Mouse (Mus musculus) embryonic facial prominence, embryonic 10.5 days (tissue): ENCODE data around the gene Ece1. TPM values are rescaled to one million over a fixed set of nuclear protein-coding genes. Genes with fewer than 3 reads are reported as not detected.

Source experiments
- DNase-seq: peaks from one replicate; pipeline ENCODE4 v3.0.0-alpha.2; 2017; ENCODE audit warnings: low spot score
- H3K27ac ChIP-seq: fragments of 300-500 bp; sonication (generic); replicated peaks from 2 replicates; pipeline ENCODE4 v1.5.1; 2016; ENCODE audit warnings: mild to moderate bottlenecking
- H3K27me3 ChIP-seq: fragments of 300-500 bp; sonication (generic); replicated peaks from 2 replicates; pipeline ENCODE4 v1.6.1; 2016; ENCODE audit warnings: low read depth, mild to moderate bottlenecking; ENCODE audit not compliant: poor library complexity, severe bottlenecking
- H3K36me3 ChIP-seq: fragments of 300-500 bp; sonication (generic); replicated peaks from 2 replicates; pipeline ENCODE4 v1.6.1; 2016; ENCODE audit warnings: mild to moderate bottlenecking, moderate library complexity
- H3K4me1 ChIP-seq: fragments of 300-500 bp; sonication (generic); 2 replicates; pipeline ENCODE4 v1.6.1; 2016
- H3K4me3 ChIP-seq: fragments of 300-500 bp; sonication (generic); 2 replicates; pipeline ENCODE4 v1.5.1; 2016; ENCODE audit warnings: mild to moderate bottlenecking, moderate library complexity
- H3K9me3 ChIP-seq: fragments of 300-500 bp; sonication (generic); 2 replicates; pipeline ENCODE4 v1.6.1; 2016; ENCODE audit warnings: mild to moderate bottlenecking
- WGBS: fragments of 180-500 bp; shearing (Covaris S2); methylation state at CpG from one replicate; pipeline ENCODE4 v1.1.7; 2016; 5-methylcytosine and 5-hydroxymethylcytosine counted together
- polyA plus RNA-seq: library from polyadenylated mRNA; unstranded; fragments of >200 nt; fragmentation: Nextera tagmentation; extraction: Ambion mirVana; gene quantifications from 2 replicates; pipeline ENCODE4 v1.2.1, GENCODE M21; 2016

Ece1 gene
- polyA plus RNA-seq, 1 experiment from 2014 or later = 46.6 TPM

GRCm38 (mm10) chr4:137926161-137926560 lies 64.1 kb downstream of the Ece1 start:
- H3K27ac ChIP-seq = no peak overlapping the region
- no peaks in the 10 kb centered on the region for H3K9me3 ChIP-seq
- no peak for DNase-seq
- peaks cover 73% of the 10 kb centered on the region for H3K36me3 ChIP-seq
- WGBS = 90% methylated on average over 14 of the region's 14 CpGs
- peaks cover 58% of the 10 kb centered on the region for H3K4me1 ChIP-seq
- H3K27me3 ChIP-seq = peaks cover 15% of the 10 kb centered on the region; the same call in 1 of the 2 replicates
- no peak overlapping the region for H3K4me3 ChIP-seq

- Histone ChIP-seq H3K27ac (0 out of 2 replicates have a peak overlapping the region, but pooled peaks have one; percentile 2), H3K4me3 (no peak overlapping the region), H3K27me3 (peaks cover 15% of the 10 kb centered on the region; the same call in 1 of the 2 replicates), H3K4me1 (peaks cover 58% of the 10 kb centered on the region), H3K9me3 (no peaks in the 10 kb centered on the region), H3K36me3 (peaks cover 65% of the 10 kb centered on the region)
- no peak for DNase-seq
- 86% methylated on average over 7 of the region's 7 CpGs for WGBS
Measured at GRCm38 (mm10) chr4:137927136-137927535, 65.1 kb downstream of the Ece1 start.

GRCm38 (mm10) chr4:137927741-137928535 lies 65.9 kb downstream of the Ece1 start:
- Histone ChIP-seq H3K36me3 (peaks cover 64% of the 10 kb centered on the region), H3K4me1 (peaks cover 62% of the 10 kb centered on the region), H3K9me3 (no peaks in the 10 kb centered on the region), H3K27ac (peak overlapping the region; percentile 63), H3K27me3 (peaks cover 15% of the 10 kb centered on the region; the same call in 1 of the 2 replicates), H3K4me3 (no peak overlapping the region)
- 90% methylated on average over 12 of the region's 12 CpGs for WGBS
- DNase-seq = no peak

- Histone ChIP-seq H3K27me3 (peaks cover 15% of the 10 kb centered on the region; the same call in 1 of the 2 replicates), H3K9me3 (no peaks in the 10 kb centered on the region), H3K4me3 (no peak overlapping the region), H3K4me1 (peaks cover 62% of the 10 kb centered on the region), H3K36me3 (peaks cover 62% of the 10 kb centered on the region), H3K27ac (peak overlapping the region; percentile 88)
- no peak for DNase-seq
- 92% methylated on average over 1 of the region's 1 CpGs for WGBS
Measured at GRCm38 (mm10) chr4:137928813-137929212, 66.8 kb downstream of the Ece1 start.

GRCm38 (mm10) chr4:137929341-137930016 lies 67.4 kb downstream of the Ece1 start:
- WGBS = 73% methylated on average over 15 of the region's 15 CpGs
- peaks cover 15% of the 10 kb centered on the region; the same call in 1 of the 2 replicates for H3K27me3 ChIP-seq
- H3K9me3 ChIP-seq = peaks cover 3% of the 10 kb centered on the region; the same call in 1 of the 2 replicates
- H3K36me3 ChIP-seq = peaks cover 62% of the 10 kb centered on the region
- no peak overlapping the region for H3K4me3 ChIP-seq
- H3K4me1 ChIP-seq = peaks cover 62% of the 10 kb centered on the region
- DNase-seq = peak; percentile 32
- peak overlapping the region; percentile 88 for H3K27ac ChIP-seq

- peaks cover 7% of the 10 kb centered on the region; the same call in 1 of the 2 replicates for H3K9me3 ChIP-seq
- peaks cover 72% of the 10 kb centered on the region for H3K36me3 ChIP-seq
- peak overlapping the region; percentile 33; the same call in 1 of the 2 replicates for H3K4me3 ChIP-seq
- H3K27ac ChIP-seq = peak overlapping the region; percentile 88
- H3K4me1 ChIP-seq = peaks cover 62% of the 10 kb centered on the region
- WGBS = 27% methylated on average over 9 of the region's 9 CpGs
- peaks cover 15% of the 10 kb centered on the region; the same call in 1 of the 2 replicates for H3K27me3 ChIP-seq
- DNase-seq = no peak
Measured at GRCm38 (mm10) chr4:137930500-137931008, 68.5 kb downstream of the Ece1 start.

- H3K4me1 ChIP-seq = peaks cover 62% of the 10 kb centered on the region
- H3K27ac ChIP-seq = peak overlapping the region; percentile 88
- peaks cover 7% of the 10 kb centered on the region; the same call in 1 of the 2 replicates for H3K9me3 ChIP-seq
- H3K36me3 ChIP-seq = peaks cover 74% of the 10 kb centered on the region
- peaks cover 15% of the 10 kb centered on the region; the same call in 1 of the 2 replicates for H3K27me3 ChIP-seq
- 27% methylated on average over 18 of the region's 18 CpGs for WGBS
- DNase-seq = peak; percentile 84
- peak overlapping the region; percentile 33; the same call in 1 of the 2 replicates for H3K4me3 ChIP-seq
Measured at GRCm38 (mm10) chr4:137931009-137931757, 69.1 kb downstream of the Ece1 start.

- peaks cover 54% of the 10 kb centered on the region for H3K4me1 ChIP-seq
- H3K36me3 ChIP-seq = peaks cover 75% of the 10 kb centered on the region
- H3K9me3 ChIP-seq = peaks cover 7% of the 10 kb centered on the region; the same call in 1 of the 2 replicates
- H3K27ac ChIP-seq = peak overlapping the region; percentile 11
- H3K27me3 ChIP-seq = peaks cover 15% of the 10 kb centered on the region; the same call in 1 of the 2 replicates
- 72% methylated on average over 6 of the region's 6 CpGs for WGBS
- H3K4me3 ChIP-seq = no peak overlapping the region
- DNase-seq = no peak
Measured at GRCm38 (mm10) chr4:137932554-137933178, 70.6 kb downstream of the Ece1 start.

GRCm38 (mm10) chr4:137933328-137933727 lies 71.3 kb downstream of the Ece1 start:
- 81% methylated on average over 5 of the region's 5 CpGs for WGBS
- no peak for DNase-seq
- Histone ChIP-seq H3K9me3 (peaks cover 7% of the 10 kb centered on the region; the same call in 1 of the 2 replicates), H3K27ac (no peak overlapping the region), H3K4me3 (no peak overlapping the region), H3K36me3 (peaks cover 75% of the 10 kb centered on the region), H3K27me3 (peaks cover 14% of the 10 kb centered on the region; the same call in 1 of the 2 replicates), H3K4me1 (peaks cover 47% of the 10 kb centered on the region)

GRCm38 (mm10) chr4:137936134-137936533 lies 74.1 kb downstream of the Ece1 start:
- Histone ChIP-seq H3K4me3 (no peak overlapping the region), H3K4me1 (peaks cover 19% of the 10 kb centered on the region), H3K27ac (no peak overlapping the region), H3K9me3 (peaks cover 7% of the 10 kb centered on the region; the same call in 1 of the 2 replicates), H3K27me3 (no peaks in the 10 kb centered on the region), H3K36me3 (peaks cover 88% of the 10 kb centered on the region)
- no peak for DNase-seq
- WGBS = 95% methylated on average over 4 of the region's 4 CpGs

GRCm38 (mm10) chr4:137940061-137940460 lies 78.0 kb downstream of the Ece1 start:
- Histone ChIP-seq H3K36me3 (peaks cover 99% of the 10 kb centered on the region), H3K27ac (no peak overlapping the region), H3K4me3 (no peak overlapping the region), H3K9me3 (no peaks in the 10 kb centered on the region), H3K4me1 (peaks cover 7% of the 10 kb centered on the region; the same call in 1 of the 2 replicates), H3K27me3 (no peaks in the 10 kb centered on the region)
- 93% methylated on average over 10 of the region's 10 CpGs for WGBS
- DNase-seq = no peak
